In the genomic region with DNA sequence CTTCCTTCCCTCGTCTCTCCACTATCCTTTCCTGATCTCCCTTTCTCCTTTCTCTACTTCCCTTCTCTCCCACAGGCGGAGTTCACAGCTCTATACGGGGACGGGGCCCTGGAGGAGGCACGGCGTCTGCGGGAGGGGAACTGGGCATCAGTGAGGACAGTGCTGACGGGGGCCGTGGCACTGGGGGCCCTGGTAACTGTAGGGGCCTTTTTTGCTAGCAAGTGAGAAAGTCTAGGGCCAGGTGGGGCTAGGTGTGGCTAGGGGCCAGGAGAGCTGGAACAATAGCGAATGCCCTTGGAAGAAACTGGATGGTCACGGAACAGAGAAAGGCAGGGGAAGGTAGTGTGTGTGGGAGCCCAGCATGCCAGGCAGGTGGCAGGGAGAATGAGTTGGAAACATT, we compare ENCODE assay signal across 13 mouse cellular contexts. TPM values are rescaled to one million over a fixed set of nuclear protein-coding genes. Genes with fewer than 3 reads are reported as not detected.
A peak's percentile ranks its signal among the peaks of the same experiment; 100 is the strongest.
DNase-seq lines count a peak whose midpoint lies in the region; ATAC-seq and TF ChIP-seq lines count a peak whose summit lies in the region.
"Had no signal": no experiment of that assay in that cellular context is flagged by ENCODE, and none has a peak within 500 bp of the region (broad histone marks: within the 10 kb centered on the region; RNA-seq: fewer than 3 reads in every experiment).

No protein-coding gene starts in this region.

- H3K9ac ChIP-seq in forebrain, postnatal 0 days: no peak overlapping the region
- no peak overlapping the region for H3K9ac ChIP-seq in kidney, postnatal 0 days (ENCODE audit: low read depth, low read length)
- H3K9ac ChIP-seq in limb, embryonic 12.5 days (replicated peaks): peak overlapping the region; percentile 12; the same call in 1 of the 2 replicates

- DNase-seq in forebrain, embryonic 10.5 days (ENCODE audit: extremely low spot score, low spot score): no peak
- no peak for DNase-seq in forebrain, postnatal 0 days
- DNase-seq in kidney, postnatal 0 days (ENCODE audit: low spot score): no peak
- no peak for DNase-seq in kidney, adult 2 months
- no peak for DNase-seq in embryonic facial prominence, embryonic 10.5 days (ENCODE audit: low spot score)
- DNase-seq in natural killer cell, adult 2 months (ENCODE audit: low spot score in 2 of 2): no peak
- DNase-seq: cerebellum, postnatal 14 days; gastrocnemius, postnatal 14 days; heart, postnatal 4 days; lung, adult 2 months had no signal

- peaks cover 18% of the 10 kb centered on the region for H3K36me3 ChIP-seq in forebrain, embryonic 10.5 days (replicated peaks)
- H3K36me3 ChIP-seq in forebrain, postnatal 0 days (ENCODE audit: insufficient read depth): peaks cover 17% of the 10 kb centered on the region
- H3K36me3 ChIP-seq in kidney, postnatal 0 days (ENCODE audit: insufficient read depth, low read length): no peaks in the 10 kb centered on the region
- H3K36me3 ChIP-seq in kidney, adult 2 months (ENCODE audit: control insufficient read depth, insufficient read depth, low read length): no peaks in the 10 kb centered on the region
- H3K36me3 ChIP-seq in embryonic facial prominence, embryonic 10.5 days (replicated peaks): peaks cover 26% of the 10 kb centered on the region
- peaks cover 16% of the 10 kb centered on the region for H3K36me3 ChIP-seq in limb, embryonic 12.5 days

- 89% methylated on average over 11 of the region's 11 CpGs for WGBS in forebrain, embryonic 10.5 days
- 96% methylated on average over 11 of the region's 11 CpGs for WGBS in forebrain, postnatal 0 days
- 82% methylated on average over 11 of the region's 11 CpGs for WGBS in kidney, postnatal 0 days
- 90% methylated on average over 11 of the region's 11 CpGs for WGBS in kidney, adult 2 months
- WGBS in embryonic facial prominence, embryonic 10.5 days: 94% methylated on average over 11 of the region's 11 CpGs
- 92% methylated on average over 11 of the region's 11 CpGs for WGBS in limb, embryonic 12.5 days

- no peak overlapping the region for H3K4me2 ChIP-seq in forebrain, postnatal 0 days (ENCODE audit: low read depth)
- H3K4me2 ChIP-seq in kidney, postnatal 0 days (ENCODE audit: low read length): peak overlapping the region; percentile 83
- H3K4me2 ChIP-seq in limb, embryonic 12.5 days: peak overlapping the region; percentile 79

- peaks cover 33% of the 10 kb centered on the region for H3K4me1 ChIP-seq in forebrain, embryonic 10.5 days
- peaks cover 15% of the 10 kb centered on the region; the same call in 1 of the 2 replicates for H3K4me1 ChIP-seq in forebrain, postnatal 0 days (ENCODE audit: insufficient read depth)
- peaks cover 11% of the 10 kb centered on the region for H3K4me1 ChIP-seq in kidney, postnatal 0 days (replicated peaks; ENCODE audit: insufficient read depth, low read length)
- H3K4me1 ChIP-seq in kidney, adult 2 months (ENCODE audit: control insufficient read depth, insufficient read depth, low read length): peaks cover 9% of the 10 kb centered on the region; the same call in 1 of the 2 replicates
- H3K4me1 ChIP-seq in embryonic facial prominence, embryonic 10.5 days: peaks cover 31% of the 10 kb centered on the region
- H3K4me1 ChIP-seq in limb, embryonic 12.5 days (replicated peaks): peaks cover 24% of the 10 kb centered on the region

- no peak overlapping the region for H3K27ac ChIP-seq in forebrain, embryonic 10.5 days
- H3K27ac ChIP-seq in forebrain, postnatal 0 days (ENCODE audit: low read depth, low read length): no peak overlapping the region
- no peak overlapping the region for H3K27ac ChIP-seq in kidney, postnatal 0 days
- no peak overlapping the region for H3K27ac ChIP-seq in kidney, adult 2 months (ENCODE audit: insufficient read depth, low read depth, low read length)
- 0 out of 2 replicates have a peak overlapping the region, but pooled peaks have one; percentile 92 for H3K27ac ChIP-seq in embryonic facial prominence, embryonic 10.5 days (replicated peaks)
- no peak overlapping the region for H3K27ac ChIP-seq in limb, embryonic 12.5 days

- no peak for TF ChIP-seq POLR2A in kidney, adult 2 months (IDR thresholded peaks at IDR 0.05; ENCODE audit: low read depth, low read length)

- no peaks in the 10 kb centered on the region for H3K9me3 ChIP-seq in forebrain, embryonic 10.5 days
- H3K9me3 ChIP-seq in forebrain, postnatal 0 days (ENCODE audit: low read length): no peaks in the 10 kb centered on the region
- H3K9me3 ChIP-seq in kidney, postnatal 0 days (replicated peaks; ENCODE audit: low read length): no peaks in the 10 kb centered on the region
- no peaks in the 10 kb centered on the region for H3K9me3 ChIP-seq in embryonic facial prominence, embryonic 10.5 days
- H3K9me3 ChIP-seq in limb, embryonic 12.5 days: no peaks in the 10 kb centered on the region
- H3K9me3 ChIP-seq: G1E had no signal

- no peak for ATAC-seq in forebrain, postnatal 0 days
- no peak for ATAC-seq in kidney, postnatal 0 days (replicated peaks; ENCODE audit: low FRiP score, low read depth)
- ATAC-seq in limb, embryonic 12.5 days (ENCODE audit: insufficient number of reproducible peaks, insufficient read depth, low FRiP score, low TSS enrichment, low read depth): no peak
- no peak for ATAC-seq in inflammation-experienced regulatory T-cells, adult 6 months

- H3K4me3 ChIP-seq in forebrain, embryonic 10.5 days: 0 out of 2 replicates have a peak overlapping the region, but pooled peaks have one; percentile 72
- H3K4me3 ChIP-seq in forebrain, postnatal 0 days (ENCODE audit: low read depth, low read length): no peak overlapping the region
- H3K4me3 ChIP-seq in kidney, postnatal 0 days (replicated peaks; ENCODE audit: low read depth, low read length): no peak overlapping the region
- H3K4me3 ChIP-seq in kidney, adult 2 months (ENCODE audit: insufficient read depth, low read depth, low read length): no peak overlapping the region
- H3K4me3 ChIP-seq in embryonic facial prominence, embryonic 10.5 days: peak overlapping the region; percentile 70
- 0 out of 2 replicates have a peak overlapping the region, but pooled peaks have one; percentile 4 for H3K4me3 ChIP-seq in limb, embryonic 12.5 days (replicated peaks)

- no peak for TF ChIP-seq CTCF in forebrain, postnatal 0 days (IDR thresholded peaks at IDR 0.05; ENCODE audit: low read depth)
- no peak for TF ChIP-seq CTCF in kidney, postnatal 0 days (IDR thresholded peaks at IDR 0.05; ENCODE audit: low read depth)
- TF ChIP-seq CTCF in kidney, adult 2 months (conservative IDR thresholded peaks at IDR 0.05; ENCODE audit: insufficient read depth, insufficient read length, low read depth, low read length): no peak

- no peaks in the 10 kb centered on the region for H3K27me3 ChIP-seq in forebrain, embryonic 10.5 days (ENCODE audit: poor library complexity, severe bottlenecking)
- H3K27me3 ChIP-seq in forebrain, postnatal 0 days (ENCODE audit: insufficient read depth, low read length): no peaks in the 10 kb centered on the region
- H3K27me3 ChIP-seq in kidney, postnatal 0 days (ENCODE audit: insufficient read depth, low read length): no peaks in the 10 kb centered on the region
- no peaks in the 10 kb centered on the region for H3K27me3 ChIP-seq in kidney, adult 2 months (replicated peaks; ENCODE audit: control insufficient read depth, insufficient read depth, low read length)
- no peaks in the 10 kb centered on the region for H3K27me3 ChIP-seq in embryonic facial prominence, embryonic 10.5 days (replicated peaks; ENCODE audit: low read depth, poor library complexity, severe bottlenecking)
- no peaks in the 10 kb centered on the region for H3K27me3 ChIP-seq in limb, embryonic 12.5 days

RNA-seq across cellular contexts. Expression of a gene that starts 2.1 kb away (rescaled TPM):
- not detected in 2 replicates for polyA plus RNA-seq in forebrain, embryonic 10.5 days (2016; fragmentation: Nextera tagmentation; extraction: Ambion mirVana)
- 3.1 TPM in 1 of 2 replicates, not detected in the other for total RNA-seq in forebrain, postnatal 0 days (2014; rRNA removed)
- polyA plus RNA-seq in forebrain, postnatal 0 days (2015; fragmentation: Nextera tagmentation; extraction: Ambion mirVana): 0.30 and 0.89 TPM in 2 replicates
- 1.7 and 2.5 TPM in 2 replicates for polyA plus RNA-seq in kidney, postnatal 0 days (2015; fragmentation: Nextera tagmentation; extraction: Ambion mirVana)
- not detected in 2 replicates for polyA plus RNA-seq in kidney, adult 2 months (2012; rRNA removed)
- 0.14 and 0.25 TPM in 2 replicates for polyA plus RNA-seq in embryonic facial prominence, embryonic 10.5 days (2016; fragmentation: Nextera tagmentation; extraction: Ambion mirVana)
- polyA plus RNA-seq in limb, embryonic 12.5 days (2016; fragmentation: Nextera tagmentation; extraction: Ambion mirVana): not detected in 2 replicates
- 1 to 10 TPM in 1 of 3 experiments, not detected in 2; 1.6 TPM for polyA plus RNA-seq in inflammation-experienced regulatory T-cells, adult 6 months (2017; shearing (Covaris generic))
- polyA plus RNA-seq: lung, adult 2 months had no signal

RNA-seq across cellular contexts. Expression of a gene that starts 2.1 kb away (rescaled TPM):
- 2.2 and 2.5 TPM in 2 replicates for polyA plus RNA-seq in forebrain, embryonic 10.5 days (2016; fragmentation: Nextera tagmentation; extraction: Ambion mirVana)
- total RNA-seq in forebrain, postnatal 0 days (2014; rRNA removed): 33.2 and 38.0 TPM in 2 replicates
- polyA plus RNA-seq in forebrain, postnatal 0 days (2015; fragmentation: Nextera tagmentation; extraction: Ambion mirVana): 2.5 and 2.9 TPM in 2 replicates
- polyA plus RNA-seq in kidney, postnatal 0 days (2015; fragmentation: Nextera tagmentation; extraction: Ambion mirVana): 5.3 and 5.6 TPM in 2 replicates
- polyA plus RNA-seq in kidney, adult 2 months (2012; rRNA removed): 47.1 and 59.0 TPM in 2 replicates
- 2.3 and 2.5 TPM in 2 replicates for polyA plus RNA-seq in embryonic facial prominence, embryonic 10.5 days (2016; fragmentation: Nextera tagmentation; extraction: Ambion mirVana)
- 2.4 and 3.3 TPM in 2 replicates for polyA plus RNA-seq in limb, embryonic 12.5 days (2016; fragmentation: Nextera tagmentation; extraction: Ambion mirVana)
- 1 to 10 TPM; 1.3 to 2.1 (median 1.7) TPM for polyA plus RNA-seq in inflammation-experienced regulatory T-cells, adult 6 months (2017; shearing (Covaris generic))

RNA-seq across cellular contexts. Expression of a gene that starts 7.0 kb away (rescaled TPM):
- polyA plus RNA-seq in forebrain, embryonic 10.5 days (2016; fragmentation: Nextera tagmentation; extraction: Ambion mirVana): 168 and 174 TPM in 2 replicates
- 113 and 116 TPM in 2 replicates for total RNA-seq in forebrain, postnatal 0 days (2014; rRNA removed)
- polyA plus RNA-seq in forebrain, postnatal 0 days (2015; fragmentation: Nextera tagmentation; extraction: Ambion mirVana): 105 and 126 TPM in 2 replicates
- 113 and 123 TPM in 2 replicates for polyA plus RNA-seq in kidney, postnatal 0 days (2015; fragmentation: Nextera tagmentation; extraction: Ambion mirVana)
- polyA plus RNA-seq in kidney, adult 2 months (2012; rRNA removed): 111 and 114 TPM in 2 replicates
- 173 TPM in 2 replicates for polyA plus RNA-seq in embryonic facial prominence, embryonic 10.5 days (2016; fragmentation: Nextera tagmentation; extraction: Ambion mirVana)
- polyA plus RNA-seq in limb, embryonic 12.5 days (2016; fragmentation: Nextera tagmentation; extraction: Ambion mirVana): 183 and 200 TPM in 2 replicates
- polyA plus RNA-seq in inflammation-experienced regulatory T-cells, adult 6 months (2017; shearing (Covaris generic)): 10 to 100 TPM; 18.6 to 36.8 (median 22.6) TPM

RNA-seq across cellular contexts. Expression of a gene that starts 8.0 kb away (rescaled TPM):
- polyA plus RNA-seq in forebrain, embryonic 10.5 days (2016; fragmentation: Nextera tagmentation; extraction: Ambion mirVana): 0.96 and 1.0 TPM in 2 replicates
- total RNA-seq in forebrain, postnatal 0 days (2014; rRNA removed): 17.4 and 19.7 TPM in 2 replicates
- polyA plus RNA-seq in forebrain, postnatal 0 days (2015; fragmentation: Nextera tagmentation; extraction: Ambion mirVana): 2.3 and 3.3 TPM in 2 replicates
- 3.1 and 4.2 TPM in 2 replicates for polyA plus RNA-seq in kidney, postnatal 0 days (2015; fragmentation: Nextera tagmentation; extraction: Ambion mirVana)
- polyA plus RNA-seq in kidney, adult 2 months (2012; rRNA removed): 21.0 and 23.5 TPM in 2 replicates
- polyA plus RNA-seq in embryonic facial prominence, embryonic 10.5 days (2016; fragmentation: Nextera tagmentation; extraction: Ambion mirVana): 0.56 and 0.60 TPM in 2 replicates
- polyA plus RNA-seq in limb, embryonic 12.5 days (2016; fragmentation: Nextera tagmentation; extraction: Ambion mirVana): 0.74 TPM in 1 of 2 replicates, not detected in the other
- polyA plus RNA-seq in inflammation-experienced regulatory T-cells, adult 6 months (2017; shearing (Covaris generic)): 1 to 10 TPM in 2 of 3 experiments, not detected in 1; 2.4 to 4.1 TPM

RNA-seq across cellular contexts. Expression of a gene that starts 14.5 kb away (rescaled TPM):
- 24.0 and 29.5 TPM in 2 replicates for polyA plus RNA-seq in forebrain, embryonic 10.5 days (2016; fragmentation: Nextera tagmentation; extraction: Ambion mirVana)
- 7.1 and 7.2 TPM in 2 replicates for total RNA-seq in forebrain, postnatal 0 days (2014; rRNA removed)
- polyA plus RNA-seq in forebrain, postnatal 0 days (2015; fragmentation: Nextera tagmentation; extraction: Ambion mirVana): 2.7 and 6.9 TPM in 2 replicates
- polyA plus RNA-seq in kidney, postnatal 0 days (2015; fragmentation: Nextera tagmentation; extraction: Ambion mirVana): 18.7 and 19.9 TPM in 2 replicates
- polyA plus RNA-seq in kidney, adult 2 months (2012; rRNA removed): 9.2 and 9.6 TPM in 2 replicates
- 20.3 and 22.1 TPM in 2 replicates for polyA plus RNA-seq in embryonic facial prominence, embryonic 10.5 days (2016; fragmentation: Nextera tagmentation; extraction: Ambion mirVana)
- polyA plus RNA-seq in limb, embryonic 12.5 days (2016; fragmentation: Nextera tagmentation; extraction: Ambion mirVana): 14.2 and 15.9 TPM in 2 replicates
- polyA plus RNA-seq in inflammation-experienced regulatory T-cells, adult 6 months (2017; shearing (Covaris generic)): 1 to 10 TPM; 2.1 to 8.4 (median 7.9) TPM

Comparison
In these comparisons a context has a peak if more than half of its experiments do, and no peak if none do; other contexts are left out.
1. H3K4me3 ChIP-seq: peak in forebrain, embryonic 10.5 days (single experiment), embryonic facial prominence, embryonic 10.5 days (single experiment) and limb, embryonic 12.5 days (single experiment); none in forebrain, postnatal 0 days (single experiment), kidney, postnatal 0 days (single experiment) and kidney, adult 2 months (single experiment).